Mouse (Mus musculus) heart, embryonic 11.5 days (tissue): ENCODE results near the gene Ntpcr. TPM values are rescaled to one million over a fixed set of nuclear protein-coding genes. Genes with fewer than 3 reads are reported as not detected.
A peak's percentile ranks its signal among the peaks of the same experiment; 100 is the strongest.

Source experiments
- ATAC-seq: fragments of 200-750 bp; cut with Nextera tagmentation; replicated peaks from 2 replicates; pipeline ENCODE4 v1.8.0; 2017; ENCODE audit warnings: moderate library complexity; ENCODE audit not compliant: insufficient number of reproducible peaks, low FRiP score, low TSS enrichment
- H3K27ac ChIP-seq: fragments of 300-500 bp; sonication (generic); 2 replicates; pipeline ENCODE4 v1.5.1; 2014; ENCODE audit warnings: mild to moderate bottlenecking, low read depth, low read length
- H3K27me3 ChIP-seq: fragments of 300-500 bp; sonication (generic); 2 replicates; pipeline ENCODE4 v1.6.1; 2014; ENCODE audit warnings: mild to moderate bottlenecking, low read length, mixed read lengths; ENCODE audit not compliant: control insufficient read depth, insufficient read depth
- H3K36me3 ChIP-seq: fragments of 300-500 bp; sonication (generic); 2 replicates; pipeline ENCODE4 v1.6.1; 2014; ENCODE audit warnings: mild to moderate bottlenecking, low read length, moderate library complexity, mixed read lengths; ENCODE audit not compliant: control insufficient read depth, insufficient read depth
- H3K4me1 ChIP-seq: fragments of 300-500 bp; sonication (generic); 2 replicates; pipeline ENCODE4 v1.6.1; 2014; ENCODE audit warnings: low read length; ENCODE audit not compliant: control insufficient read depth, insufficient read depth
- H3K4me2 ChIP-seq: fragments of 300-500 bp; sonication (generic); 2 replicates; pipeline ENCODE4 v1.6.1; 2014; ENCODE audit warnings: mild to moderate bottlenecking, moderate library complexity
- H3K4me3 ChIP-seq: fragments of 300-500 bp; sonication (generic); 2 replicates; pipeline ENCODE4 v1.5.1; 2014; ENCODE audit warnings: low read depth, low read length
- H3K9ac ChIP-seq: fragments of 300-500 bp; sonication (generic); 2 replicates; pipeline ENCODE4 v1.6.1; 2014; ENCODE audit warnings: mild to moderate bottlenecking, low read depth, low read length, moderate library complexity
- H3K9me3 ChIP-seq: fragments of 300-500 bp; sonication (generic); replicated peaks from 2 replicates; pipeline ENCODE4 v1.6.1; 2016; ENCODE audit warnings: low read length; ENCODE audit not compliant: control insufficient read depth
- WGBS: fragments of 180-500 bp; shearing (Covaris S2); extraction: QIAGEN DNeasy Blood & Tissue Kit; methylation state at CpG from one replicate; pipeline ENCODE4 v1.1.7; 2014; ENCODE audit not compliant: insufficient replicate concordance; 5-methylcytosine and 5-hydroxymethylcytosine counted together
- polyA plus RNA-seq: library from polyadenylated mRNA; unstranded; fragments of >200 nt; fragmentation: Nextera tagmentation; extraction: Ambion mirVana; gene quantifications from 2 replicates; pipeline ENCODE4 v1.2.1, GENCODE M21; 2014

Gene Ntpcr
- polyA plus RNA-seq, 1 experiment from 2014 or later = 25.3 TPM

- Histone ChIP-seq H3K9ac (no peak overlapping the region), H3K4me2 (no peak overlapping the region), H3K4me1 (peaks cover 8% of the 10 kb centered on the region), H3K27me3 (no peaks in the 10 kb centered on the region), H3K4me3 (no peak overlapping the region), H3K36me3 (no peaks in the 10 kb centered on the region), H3K9me3 (no peaks in the 10 kb centered on the region), H3K27ac (no peak overlapping the region)
- ATAC-seq = no peak
- whole genome bisulfite sequencing = 62% methylated on average over 8 of the region's 8 CpGs
These were observed 21.1 kb downstream of the Ntpcr start for GRCm38 (mm10) chr8:125750846-125751245.

GRCm38 (mm10) chr8:125755896-125756295 lies 26.1 kb downstream of the Ntpcr start:
- Histone ChIP-seq H3K4me1 (peaks cover 17% of the 10 kb centered on the region), H3K36me3 (no peaks in the 10 kb centered on the region), H3K4me3 (no peak overlapping the region), H3K27ac (peak overlapping the region; percentile 55), H3K4me2 (no peak overlapping the region), H3K9ac (0 out of 2 replicates have a peak overlapping the region, but pooled peaks have one; percentile 28), H3K27me3 (no peaks in the 10 kb centered on the region), H3K9me3 (no peaks in the 10 kb centered on the region)
- WGBS = 72% methylated on average over 8 of the region's 8 CpGs
- ATAC-seq = no peak

- H3K27ac ChIP-seq = peak overlapping the region; percentile 55
- H3K9me3 ChIP-seq = no peaks in the 10 kb centered on the region
- H3K27me3 ChIP-seq = no peaks in the 10 kb centered on the region
- ATAC-seq = 0 out of 2 replicates have a peak, but pooled peaks have one; percentile 35
- H3K36me3 ChIP-seq = no peaks in the 10 kb centered on the region
- WGBS = 36% methylated on average over 9 of the region's 9 CpGs
- peaks cover 14% of the 10 kb centered on the region for H3K4me1 ChIP-seq
- no peak overlapping the region for H3K4me2 ChIP-seq
- peak overlapping the region; percentile 28; the same call in 1 of the 2 replicates for H3K9ac ChIP-seq
- no peak overlapping the region for H3K4me3 ChIP-seq
These were observed 26.8 kb downstream of the Ntpcr start for GRCm38 (mm10) chr8:125756391-125757105.

- 29% methylated on average over 1 of the region's 1 CpGs for WGBS
- H3K27ac ChIP-seq = peak overlapping the region; percentile 55; the same call in 1 of the 2 replicates
- H3K36me3 ChIP-seq = no peaks in the 10 kb centered on the region
- H3K4me1 ChIP-seq = peaks cover 14% of the 10 kb centered on the region
- peak; percentile 40; the same call in 1 of the 2 replicates for ATAC-seq
- no peaks in the 10 kb centered on the region for H3K27me3 ChIP-seq
- no peak overlapping the region for H3K4me2 ChIP-seq
- no peaks in the 10 kb centered on the region for H3K9me3 ChIP-seq
- no peak overlapping the region for H3K9ac ChIP-seq
- H3K4me3 ChIP-seq = no peak overlapping the region
These were observed 27.3 kb downstream of the Ntpcr start for GRCm38 (mm10) chr8:125757106-125757496.

- Histone ChIP-seq H3K36me3 (no peaks in the 10 kb centered on the region), H3K4me1 (peaks cover 14% of the 10 kb centered on the region), H3K9ac (no peak overlapping the region), H3K4me3 (no peak overlapping the region), H3K27me3 (no peaks in the 10 kb centered on the region), H3K9me3 (no peaks in the 10 kb centered on the region), H3K4me2 (no peak overlapping the region), H3K27ac (no peak overlapping the region)
- no peak for ATAC-seq
- WGBS = 37% methylated on average over 10 of the region's 10 CpGs
These were observed 29.3 kb downstream of the Ntpcr start for GRCm38 (mm10) chr8:125759022-125759421.

- H3K36me3 ChIP-seq = no peaks in the 10 kb centered on the region
- no peak overlapping the region for H3K27ac ChIP-seq
- no peak for ATAC-seq
- no peaks in the 10 kb centered on the region for H3K27me3 ChIP-seq
- H3K9ac ChIP-seq = no peak overlapping the region
- H3K9me3 ChIP-seq = no peaks in the 10 kb centered on the region
- no peak overlapping the region for H3K4me3 ChIP-seq
- WGBS = 81% methylated on average over 16 of the region's 16 CpGs
- no peaks in the 10 kb centered on the region for H3K4me1 ChIP-seq
- H3K4me2 ChIP-seq = no peak overlapping the region
These were observed 33.5 kb downstream of the Ntpcr start for GRCm38 (mm10) chr8:125763066-125763786.

- Histone ChIP-seq H3K4me2 (no peak overlapping the region), H3K9ac (no peak overlapping the region), H3K27ac (no peak overlapping the region), H3K4me1 (no peaks in the 10 kb centered on the region; the same call in none of the 2 replicates), H3K4me3 (no peak overlapping the region), H3K36me3 (no peaks in the 10 kb centered on the region), H3K9me3 (no peaks in the 10 kb centered on the region), H3K27me3 (no peaks in the 10 kb centered on the region)
- WGBS = 82% methylated on average over 10 of the region's 10 CpGs
- ATAC-seq = no peak
These were observed 38.3 kb downstream of the Ntpcr start for GRCm38 (mm10) chr8:125768079-125768478.

- Histone ChIP-seq H3K36me3 (no peaks in the 10 kb centered on the region), H3K9me3 (no peaks in the 10 kb centered on the region), H3K4me3 (no peak overlapping the region), H3K9ac (no peak overlapping the region), H3K4me2 (no peak overlapping the region), H3K27ac (no peak overlapping the region), H3K27me3 (no peaks in the 10 kb centered on the region), H3K4me1 (no peaks in the 10 kb centered on the region; the same call in none of the 2 replicates)
- 20% methylated on average over 2 of the region's 2 CpGs for WGBS
- no peak for ATAC-seq
These were observed 42.5 kb downstream of the Ntpcr start for GRCm38 (mm10) chr8:125772300-125772699.
